Mouse (Mus musculus): Measurements from ENCODE around the gene Fkbpl. TPM values are rescaled to one million over a fixed set of nuclear protein-coding genes. Genes with fewer than 3 reads are reported as not detected.
A peak's percentile ranks its signal among the peaks of the same experiment; 100 is the strongest.

Gene Fkbpl
- polyA plus RNA-seq, 1 experiment from 2014 or later, result 16.5 TPM

DNA sequence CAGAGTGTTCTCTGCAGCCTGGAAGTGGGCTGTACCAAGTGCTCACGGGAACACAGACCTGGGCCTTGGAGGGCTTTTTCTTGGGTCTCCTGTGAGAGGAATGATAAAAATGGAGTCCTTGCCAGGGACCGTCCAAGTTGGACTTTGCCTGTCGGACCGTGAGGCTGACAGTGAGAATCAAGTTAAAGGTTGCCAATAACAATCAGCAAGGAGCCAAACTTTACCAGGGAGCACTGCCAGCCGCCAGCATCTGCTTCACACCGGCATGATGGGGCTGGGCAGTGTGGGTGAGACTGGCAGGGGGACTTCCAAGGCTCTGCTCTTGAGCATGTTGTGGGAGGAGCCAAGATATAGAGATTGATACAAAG is 31.5 kb downstream of the Fkbpl start:
- Histone ChIP-seq H3K9ac (ENCODE audit: low read depth, low read length) (no peak overlapping the region), H3K4me2 (replicated peaks; ENCODE audit: low read depth, low read length) (no peak overlapping the region), H3K4me3 (ENCODE audit: low read length) (no peak overlapping the region), H3K4me1 (ENCODE audit: control insufficient read depth, insufficient read depth, low read length) (peaks cover 9% of the 10 kb centered on the region; the same call in 1 of the 2 replicates), H3K27me3 (ENCODE audit: control insufficient read depth, insufficient read depth, low read length) (peaks cover 48% of the 10 kb centered on the region), H3K27ac (ENCODE audit: low read depth, low read length) (no peak overlapping the region), H3K9me3 (ENCODE audit: control insufficient read depth, low read length) (no peaks in the 10 kb centered on the region), H3K36me3 (ENCODE audit: control insufficient read depth, insufficient read depth, low read length) (no peaks in the 10 kb centered on the region)
- ATAC-seq (ENCODE audit: low FRiP score, low TSS enrichment), result no peak
- 75% methylated on average over 6 of the region's 6 CpGs for WGBS

- H3K4me2 ChIP-seq (replicated peaks; ENCODE audit: low read depth, low read length), result no peak overlapping the region
- H3K4me1 ChIP-seq (ENCODE audit: control insufficient read depth, insufficient read depth, low read length), result peaks cover 3% of the 10 kb centered on the region; the same call in 1 of the 2 replicates
- WGBS, result 72% methylated on average over 12 of the region's 12 CpGs
- no peak overlapping the region for H3K4me3 ChIP-seq (ENCODE audit: low read length)
- no peaks in the 10 kb centered on the region for H3K36me3 ChIP-seq (ENCODE audit: control insufficient read depth, insufficient read depth, low read length)
- H3K27ac ChIP-seq (ENCODE audit: low read depth, low read length), result no peak overlapping the region
- no peak for ATAC-seq (ENCODE audit: low FRiP score, low TSS enrichment)
- no peaks in the 10 kb centered on the region for H3K9me3 ChIP-seq (ENCODE audit: control insufficient read depth, low read length)
- peaks cover 42% of the 10 kb centered on the region for H3K27me3 ChIP-seq (ENCODE audit: control insufficient read depth, insufficient read depth, low read length)
- no peak overlapping the region for H3K9ac ChIP-seq (ENCODE audit: low read depth, low read length)
Observed at GRCm38 (mm10) chr17:34676671-34677070, 32.1 kb downstream of the Fkbpl start.

DNA sequence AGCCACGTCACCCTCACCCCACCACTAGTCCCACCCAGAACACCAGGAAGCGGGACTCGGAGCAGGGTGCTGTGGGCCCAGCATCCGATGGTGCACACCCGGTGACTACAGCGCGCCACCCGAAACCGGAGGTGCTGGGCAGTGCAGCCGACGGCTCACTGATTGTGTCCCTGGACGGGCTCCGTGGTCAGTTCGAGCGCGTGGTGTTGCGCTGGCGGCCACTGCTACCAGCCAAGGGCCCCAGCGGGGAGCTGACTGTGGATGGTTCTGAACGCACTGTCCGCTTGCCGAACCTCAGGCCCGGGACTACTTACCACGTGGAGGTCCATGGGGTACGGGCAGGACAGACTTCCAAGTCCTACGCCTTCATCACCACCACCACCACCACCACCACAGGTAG is 35.6 kb downstream of the Fkbpl start:
- H3K27me3 ChIP-seq (ENCODE audit: control insufficient read depth, insufficient read depth, low read length), result peaks cover 12% of the 10 kb centered on the region

DNA sequence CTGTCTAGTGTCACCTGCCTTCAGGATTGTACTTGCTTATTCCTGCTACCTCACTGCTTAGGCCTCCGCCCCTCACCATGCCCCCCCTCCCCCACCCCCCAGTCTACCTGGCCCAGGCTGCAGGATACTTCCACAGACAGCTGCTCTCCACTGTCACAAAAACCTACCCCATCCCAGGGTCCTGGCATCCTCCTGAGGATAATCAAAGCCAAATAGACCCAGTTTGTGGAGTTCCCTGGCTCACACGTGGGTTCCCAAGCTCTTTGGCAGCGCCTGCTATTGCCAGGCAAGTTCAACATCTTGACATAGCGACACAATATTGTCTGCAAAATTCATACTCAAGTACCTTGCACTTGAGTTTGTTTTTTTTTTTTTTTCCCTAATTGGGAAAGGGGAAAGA is 36.1 kb downstream of the Fkbpl start:
- no peaks in the 10 kb centered on the region for H3K9me3 ChIP-seq (ENCODE audit: control insufficient read depth, low read length)
- H3K4me1 ChIP-seq (ENCODE audit: control insufficient read depth, insufficient read depth, low read length), result 0 out of 2 replicates have a peak, but pooled peaks cover 3% of the 10 kb centered on the region
- no peak overlapping the region for H3K4me3 ChIP-seq (ENCODE audit: low read length)
- peaks cover 8% of the 10 kb centered on the region for H3K27me3 ChIP-seq (ENCODE audit: control insufficient read depth, insufficient read depth, low read length)
- ATAC-seq (ENCODE audit: low FRiP score, low TSS enrichment), result no peak
- no peak overlapping the region for H3K27ac ChIP-seq (ENCODE audit: low read depth, low read length)
- WGBS, result 88% methylated on average over 4 of the region's 4 CpGs
- H3K9ac ChIP-seq (ENCODE audit: low read depth, low read length), result no peak overlapping the region
- H3K36me3 ChIP-seq (ENCODE audit: control insufficient read depth, insufficient read depth, low read length), result no peaks in the 10 kb centered on the region
- H3K4me2 ChIP-seq (replicated peaks; ENCODE audit: low read depth, low read length), result no peak overlapping the region

More for the DNA sequence above, 35.6 kb downstream of the Fkbpl start:
- Histone ChIP-seq H3K36me3 (ENCODE audit: control insufficient read depth, insufficient read depth, low read length) (no peaks in the 10 kb centered on the region), H3K4me3 (ENCODE audit: low read length) (no peak overlapping the region), H3K9me3 (ENCODE audit: control insufficient read depth, low read length) (no peaks in the 10 kb centered on the region), H3K4me1 (ENCODE audit: control insufficient read depth, insufficient read depth, low read length) (0 out of 2 replicates have a peak, but pooled peaks cover 3% of the 10 kb centered on the region), H3K27ac (ENCODE audit: low read depth, low read length) (no peak overlapping the region), H3K9ac (ENCODE audit: low read depth, low read length) (no peak overlapping the region), H3K4me2 (replicated peaks; ENCODE audit: low read depth, low read length) (no peak overlapping the region)
- no peak for ATAC-seq (ENCODE audit: low FRiP score, low TSS enrichment)
- 79% methylated on average over 26 of the region's 26 CpGs for WGBS

DNA sequence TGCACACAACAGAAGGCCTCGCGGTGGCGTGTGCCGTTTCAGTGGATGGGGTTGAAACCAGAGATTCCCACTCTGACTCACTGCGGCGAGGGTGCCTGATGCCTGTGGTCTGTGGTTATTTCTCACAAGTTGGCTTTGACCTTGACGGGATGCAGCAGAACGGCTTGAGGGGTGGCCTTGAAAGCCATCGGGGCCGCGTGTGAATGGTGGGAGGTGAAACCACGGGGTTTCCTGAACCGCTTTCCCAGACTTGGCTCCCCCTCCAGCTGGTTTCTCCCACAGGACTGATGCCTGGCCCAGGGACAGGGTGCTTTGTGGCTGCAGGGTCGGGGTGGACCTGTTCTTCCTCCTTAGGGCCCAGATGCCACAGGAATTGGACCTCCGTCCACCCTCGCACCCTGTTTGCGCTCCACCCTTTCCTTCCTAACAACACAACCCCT is 36.6 kb downstream of the Fkbpl start:
- H3K4me3 ChIP-seq (ENCODE audit: low read length), result no peak overlapping the region
- no peaks in the 10 kb centered on the region for H3K36me3 ChIP-seq (ENCODE audit: control insufficient read depth, insufficient read depth, low read length)
- no peak overlapping the region for H3K9ac ChIP-seq (ENCODE audit: low read depth, low read length)
- H3K27me3 ChIP-seq (ENCODE audit: control insufficient read depth, insufficient read depth, low read length), result peaks cover 7% of the 10 kb centered on the region; the same call in 1 of the 2 replicates
- no peak overlapping the region for H3K27ac ChIP-seq (ENCODE audit: low read depth, low read length)
- no peak for ATAC-seq (ENCODE audit: low FRiP score, low TSS enrichment)
- H3K9me3 ChIP-seq (ENCODE audit: control insufficient read depth, low read length), result no peaks in the 10 kb centered on the region
- 0 out of 2 replicates have a peak, but pooled peaks cover 3% of the 10 kb centered on the region for H3K4me1 ChIP-seq (ENCODE audit: control insufficient read depth, insufficient read depth, low read length)
- 74% methylated on average over 17 of the region's 17 CpGs for WGBS
- H3K4me2 ChIP-seq (replicated peaks; ENCODE audit: low read depth, low read length), result no peak overlapping the region

- Histone ChIP-seq H3K9ac (ENCODE audit: low read depth, low read length) (no peak overlapping the region), H3K4me3 (ENCODE audit: low read length) (no peak overlapping the region), H3K36me3 (ENCODE audit: control insufficient read depth, insufficient read depth, low read length) (no peaks in the 10 kb centered on the region), H3K9me3 (ENCODE audit: control insufficient read depth, low read length) (no peaks in the 10 kb centered on the region), H3K4me1 (ENCODE audit: control insufficient read depth, insufficient read depth, low read length) (0 out of 2 replicates have a peak, but pooled peaks cover 3% of the 10 kb centered on the region), H3K27me3 (ENCODE audit: control insufficient read depth, insufficient read depth, low read length) (peaks cover 6% of the 10 kb centered on the region; the same call in 1 of the 2 replicates), H3K4me2 (replicated peaks; ENCODE audit: low read depth, low read length) (no peak overlapping the region), H3K27ac (ENCODE audit: low read depth, low read length) (no peak overlapping the region)
- WGBS, result 69% methylated on average over 11 of the region's 11 CpGs
- no peak for ATAC-seq (ENCODE audit: low FRiP score, low TSS enrichment)
Observed at GRCm38 (mm10) chr17:34681881-34682536, 37.4 kb downstream of the Fkbpl start.

DNA sequence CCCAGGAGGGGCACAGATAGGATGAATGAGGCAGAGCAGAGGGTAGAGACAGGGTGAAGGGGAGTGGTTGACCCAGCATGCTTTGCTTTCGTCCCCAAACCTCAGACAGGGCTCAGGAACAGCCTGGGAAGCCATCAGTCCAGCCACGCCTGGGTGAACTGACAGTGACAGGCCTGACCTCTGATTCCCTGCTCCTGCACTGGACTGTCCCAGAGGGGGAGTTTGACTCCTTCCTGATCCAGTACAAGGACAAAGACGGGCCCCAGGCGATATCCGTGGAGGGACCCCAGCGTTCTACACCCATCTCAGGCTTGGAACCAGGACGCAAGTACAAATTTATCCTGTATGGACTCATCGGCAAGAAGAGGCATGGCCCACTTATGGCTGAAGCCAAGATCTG is 38.6 kb downstream of the Fkbpl start:
- Histone ChIP-seq H3K36me3 (ENCODE audit: control insufficient read depth, insufficient read depth, low read length) (no peaks in the 10 kb centered on the region), H3K9me3 (ENCODE audit: control insufficient read depth, low read length) (no peaks in the 10 kb centered on the region), H3K9ac (ENCODE audit: low read depth, low read length) (no peak overlapping the region), H3K4me2 (replicated peaks; ENCODE audit: low read depth, low read length) (no peak overlapping the region), H3K27me3 (ENCODE audit: control insufficient read depth, insufficient read depth, low read length) (peaks cover 3% of the 10 kb centered on the region; the same call in 1 of the 2 replicates), H3K4me3 (ENCODE audit: low read length) (no peak overlapping the region), H3K27ac (ENCODE audit: low read depth, low read length) (no peak overlapping the region), H3K4me1 (ENCODE audit: control insufficient read depth, insufficient read depth, low read length) (0 out of 2 replicates have a peak, but pooled peaks cover 3% of the 10 kb centered on the region)
- 57% methylated on average over 8 of the region's 8 CpGs for WGBS
- ATAC-seq (ENCODE audit: low FRiP score, low TSS enrichment), result peak; percentile 40; the same call in 1 of the 2 replicates

- no peak for ATAC-seq (ENCODE audit: low FRiP score, low TSS enrichment)
- no peak overlapping the region for H3K4me3 ChIP-seq (ENCODE audit: low read length)
- no peak overlapping the region for H3K27ac ChIP-seq (ENCODE audit: low read depth, low read length)
- no peaks in the 10 kb centered on the region for H3K36me3 ChIP-seq (ENCODE audit: control insufficient read depth, insufficient read depth, low read length)
- H3K4me2 ChIP-seq (replicated peaks; ENCODE audit: low read depth, low read length), result no peak overlapping the region
- WGBS, result 71% methylated on average over 10 of the region's 10 CpGs
- H3K9me3 ChIP-seq (ENCODE audit: control insufficient read depth, low read length), result no peaks in the 10 kb centered on the region
- peaks cover 3% of the 10 kb centered on the region; the same call in 1 of the 2 replicates for H3K27me3 ChIP-seq (ENCODE audit: control insufficient read depth, insufficient read depth, low read length)
- H3K4me1 ChIP-seq (ENCODE audit: control insufficient read depth, insufficient read depth, low read length), result 0 out of 2 replicates have a peak, but pooled peaks cover 3% of the 10 kb centered on the region
- no peak overlapping the region for H3K9ac ChIP-seq (ENCODE audit: low read depth, low read length)
Observed at GRCm38 (mm10) chr17:34683686-34684220, 39.2 kb downstream of the Fkbpl start.

GRCm38 (mm10) chr17:34684253-34684893 is 39.8 kb downstream of the Fkbpl start:
- Histone ChIP-seq H3K4me1 (ENCODE audit: control insufficient read depth, insufficient read depth, low read length) (0 out of 2 replicates have a peak, but pooled peaks cover 3% of the 10 kb centered on the region), H3K4me3 (ENCODE audit: low read length) (no peak overlapping the region), H3K9ac (ENCODE audit: low read depth, low read length) (no peak overlapping the region), H3K27me3 (ENCODE audit: control insufficient read depth, insufficient read depth, low read length) (peaks cover 3% of the 10 kb centered on the region; the same call in 1 of the 2 replicates), H3K27ac (ENCODE audit: low read depth, low read length) (no peak overlapping the region), H3K36me3 (ENCODE audit: control insufficient read depth, insufficient read depth, low read length) (no peaks in the 10 kb centered on the region), H3K9me3 (ENCODE audit: control insufficient read depth, low read length) (no peaks in the 10 kb centered on the region), H3K4me2 (replicated peaks; ENCODE audit: low read depth, low read length) (no peak overlapping the region)
- no peak for ATAC-seq (ENCODE audit: low FRiP score, low TSS enrichment)
- WGBS, result 58% methylated on average over 9 of the region's 9 CpGs
